Mouse (Mus musculus) midbrain, postnatal 0 days (tissue): ENCODE measurements around the gene Ntm. TPM values are rescaled to one million over a fixed set of nuclear protein-coding genes. Genes with fewer than 3 reads are reported as not detected.

Source experiments
- ATAC-seq: fragments of 200-750 bp; cut with Nextera tagmentation; 2 replicates; pipeline ENCODE4 v1.8.0; 2017; ENCODE audit warnings: moderate number of reproducible peaks, mild to moderate bottlenecking, moderate TSS enrichment, moderate library complexity; ENCODE audit not compliant: low FRiP score
- DNase-seq: peaks from one replicate; pipeline ENCODE4 v3.0.0-alpha.2; 2015; ENCODE audit warnings: low spot score
- H3K27ac ChIP-seq: fragments of 300-500 bp; sonication (generic); 2 replicates; pipeline ENCODE4 v1.5.1; 2014; ENCODE audit warnings: low read depth, mild to moderate bottlenecking, low read length, mixed read lengths
- H3K27me3 ChIP-seq: fragments of 300-500 bp; sonication (generic); 2 replicates; pipeline ENCODE4 v1.6.1; 2014; ENCODE audit warnings: low read length, control low read depth, mixed read lengths; ENCODE audit not compliant: insufficient read depth
- H3K36me3 ChIP-seq: fragments of 300-500 bp; sonication (generic); 2 replicates; pipeline ENCODE4 v1.6.1; 2014; ENCODE audit warnings: low read length, control low read depth, mixed read lengths; ENCODE audit not compliant: insufficient read depth
- H3K4me1 ChIP-seq: fragments of 300-500 bp; sonication (generic); 2 replicates; pipeline ENCODE4 v1.6.1; 2014; ENCODE audit warnings: mild to moderate bottlenecking, control low read depth, antibody characterized with exemption, low read length, mixed read lengths; ENCODE audit not compliant: insufficient read depth
- H3K4me2 ChIP-seq: fragments of 300-500 bp; sonication (generic); 2 replicates; pipeline ENCODE4 v1.6.1; 2014; ENCODE audit warnings: low read depth, mild to moderate bottlenecking, low read length, mixed read lengths; ENCODE audit not compliant: poor library complexity, severe bottlenecking
- H3K4me3 ChIP-seq: fragments of 300-500 bp; sonication (generic); 2 replicates; pipeline ENCODE4 v1.5.1; 2014; ENCODE audit warnings: low read depth, mild to moderate bottlenecking, low read length, moderate library complexity
- H3K9ac ChIP-seq: fragments of 300-500 bp; sonication (generic); replicated peaks from 2 replicates; pipeline ENCODE4 v1.6.1; 2014; ENCODE audit warnings: mild to moderate bottlenecking, low read length, moderate library complexity, mixed read lengths; ENCODE audit not compliant: poor library complexity, severe bottlenecking
- H3K9me3 ChIP-seq: fragments of 300-500 bp; sonication (generic); 2 replicates; pipeline ENCODE4 v1.6.1; 2016; ENCODE audit warnings: low read length, control low read depth
- CTCF ChIP-seq: IDR thresholded peaks from 2 replicates; pipeline ENCODE4 v1.5.1; 2016; ENCODE audit warnings: antibody characterized with exemption, mild to moderate bottlenecking
- WGBS: fragments of 180-500 bp; shearing (Covaris S2); extraction: QIAGEN DNeasy Blood & Tissue Kit; methylation state at CpG from one replicate; pipeline ENCODE4 v1.1.7; 2014; 5-methylcytosine and 5-hydroxymethylcytosine counted together
- polyA plus RNA-seq: library from polyadenylated mRNA; unstranded; fragments of >200 nt; fragmentation: Nextera tagmentation; extraction: Ambion mirVana; gene quantifications from 2 replicates; pipeline ENCODE4 v1.2.1, GENCODE M21; 2015
- total RNA-seq: library from RNA; depleted of rRNA; stranded (reverse); fragments of >200 nt; gene quantifications from 2 replicates; pipeline ENCODE4 v1.2.3, GENCODE M21; 2014

Gene Ntm
- total and polyA plus RNA-seq, 2 experiments from 2014 or later, result 244 to 322 TPM

DNA sequence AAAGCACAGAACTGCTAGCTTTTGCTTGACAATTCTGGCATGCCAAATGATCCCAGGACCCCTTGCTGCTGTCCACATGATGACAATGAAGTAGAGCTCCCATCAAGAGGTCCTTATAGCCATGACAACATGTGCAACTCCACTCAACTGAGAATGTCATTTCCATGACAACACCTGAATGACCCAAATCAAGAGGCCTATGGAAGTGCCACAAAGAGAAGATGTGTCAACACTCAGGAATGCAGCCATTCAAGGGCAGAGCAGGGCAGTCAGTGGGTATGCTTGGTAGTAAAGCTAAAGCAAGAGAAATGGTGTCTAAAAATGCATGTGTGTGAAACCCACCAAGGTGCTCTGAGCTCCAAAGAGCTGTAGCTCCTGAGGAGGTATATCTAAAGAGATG, 870.5 kb downstream of the Ntm start:
- DNase-seq (no peak), ATAC-seq (no peak)
- no peak overlapping the region for H3K4me2 ChIP-seq

DNA sequence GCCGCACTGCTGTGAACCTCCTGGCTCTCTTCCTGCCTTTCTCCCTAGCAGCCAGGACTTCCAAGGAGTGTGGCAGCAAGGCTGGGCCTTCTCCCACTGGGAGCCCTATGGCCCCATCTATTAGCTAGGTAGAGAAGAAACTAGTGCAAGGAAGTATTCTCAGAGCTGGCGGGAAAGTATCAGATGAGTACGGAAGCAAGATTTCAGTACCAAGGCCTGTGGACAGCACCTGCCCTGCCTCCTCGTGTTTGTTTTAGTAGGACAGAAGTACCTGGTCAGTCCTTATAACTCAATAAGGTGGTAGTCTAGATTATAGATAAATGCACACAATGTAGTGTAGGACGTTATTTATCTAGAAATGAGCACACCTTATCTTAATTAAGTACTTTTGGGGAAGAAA, 874.3 kb downstream of the Ntm start:
- WGBS, result 62% methylated on average over 5 of the region's 5 CpGs
- Histone ChIP-seq H3K27me3 (no peaks in the 10 kb centered on the region), H3K4me2 (no peak overlapping the region), H3K4me1 (no peaks in the 10 kb centered on the region; the same call in 1 of the 2 replicates), H3K9ac (no peak overlapping the region), H3K4me3 (no peak overlapping the region), H3K36me3 (no peaks in the 10 kb centered on the region), H3K27ac (no peak overlapping the region), H3K9me3 (no peaks in the 10 kb centered on the region)
- no peak for DNase-seq
- no peak for TF ChIP-seq CTCF
- ATAC-seq, result no peak

More for the DNA sequence above, 870.5 kb downstream of the Ntm start:
- Histone ChIP-seq H3K4me1 (no peaks in the 10 kb centered on the region; the same call in 1 of the 2 replicates), H3K4me3 (no peak overlapping the region), H3K9ac (no peak overlapping the region), H3K27me3 (no peaks in the 10 kb centered on the region), H3K36me3 (no peaks in the 10 kb centered on the region), H3K9me3 (no peaks in the 10 kb centered on the region), H3K27ac (no peak overlapping the region)
- no peak for TF ChIP-seq CTCF

DNA sequence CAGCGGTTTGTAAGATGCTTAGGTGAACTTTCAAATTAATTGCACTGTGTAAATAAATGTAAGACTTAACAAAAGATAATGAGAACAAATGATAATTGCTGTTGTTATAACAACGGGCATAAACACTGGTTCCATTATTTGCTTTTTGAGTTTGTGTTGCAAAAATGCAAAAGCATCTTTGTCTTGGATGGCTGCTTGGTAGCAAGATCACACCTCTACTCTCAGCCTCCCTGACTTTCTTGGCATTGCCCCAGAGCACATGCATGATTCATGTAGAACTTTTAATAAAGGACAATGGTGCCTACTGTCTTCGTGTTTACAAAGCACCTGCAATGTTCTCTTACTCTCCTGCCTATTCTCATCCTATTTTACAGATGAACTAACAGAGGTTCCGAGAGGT, 875.3 kb downstream of the Ntm start:
- no peak for TF ChIP-seq CTCF
- Histone ChIP-seq H3K4me3 (no peak overlapping the region), H3K4me1 (no peaks in the 10 kb centered on the region; the same call in 1 of the 2 replicates), H3K36me3 (no peaks in the 10 kb centered on the region), H3K4me2 (no peak overlapping the region), H3K9ac (no peak overlapping the region), H3K27me3 (no peaks in the 10 kb centered on the region), H3K9me3 (no peaks in the 10 kb centered on the region), H3K27ac (no peak overlapping the region)
- DNase-seq, result no peak
- 51% methylated on average over 4 of the region's 4 CpGs for WGBS
- ATAC-seq, result no peak

DNA sequence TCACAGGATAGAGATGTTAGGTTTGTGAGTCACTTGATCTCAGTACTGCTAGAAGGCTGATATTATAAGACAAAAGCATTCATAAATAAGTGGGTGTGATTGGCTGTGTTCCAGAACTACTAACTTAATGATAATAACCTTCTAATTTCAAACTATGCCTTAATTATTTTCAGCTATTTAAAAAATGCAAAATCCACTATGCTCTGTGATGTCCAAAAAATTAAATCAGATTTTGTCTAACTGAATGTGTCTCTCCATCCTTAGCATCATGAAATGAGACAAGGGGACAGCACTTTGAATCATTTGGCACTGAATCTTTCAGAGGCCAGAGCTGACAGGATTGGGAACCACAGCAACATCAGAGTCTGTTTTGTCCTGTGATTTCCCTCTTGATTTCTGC, 875.8 kb downstream of the Ntm start:
- Histone ChIP-seq H3K4me3 (no peak overlapping the region), H3K4me2 (no peak overlapping the region), H3K9me3 (no peaks in the 10 kb centered on the region), H3K27ac (no peak overlapping the region), H3K4me1 (no peaks in the 10 kb centered on the region; the same call in none of the 2 replicates), H3K9ac (no peak overlapping the region), H3K27me3 (no peaks in the 10 kb centered on the region), H3K36me3 (no peaks in the 10 kb centered on the region)
- ATAC-seq, result no peak
- no peak for TF ChIP-seq CTCF
- DNase-seq, result no peak

DNA sequence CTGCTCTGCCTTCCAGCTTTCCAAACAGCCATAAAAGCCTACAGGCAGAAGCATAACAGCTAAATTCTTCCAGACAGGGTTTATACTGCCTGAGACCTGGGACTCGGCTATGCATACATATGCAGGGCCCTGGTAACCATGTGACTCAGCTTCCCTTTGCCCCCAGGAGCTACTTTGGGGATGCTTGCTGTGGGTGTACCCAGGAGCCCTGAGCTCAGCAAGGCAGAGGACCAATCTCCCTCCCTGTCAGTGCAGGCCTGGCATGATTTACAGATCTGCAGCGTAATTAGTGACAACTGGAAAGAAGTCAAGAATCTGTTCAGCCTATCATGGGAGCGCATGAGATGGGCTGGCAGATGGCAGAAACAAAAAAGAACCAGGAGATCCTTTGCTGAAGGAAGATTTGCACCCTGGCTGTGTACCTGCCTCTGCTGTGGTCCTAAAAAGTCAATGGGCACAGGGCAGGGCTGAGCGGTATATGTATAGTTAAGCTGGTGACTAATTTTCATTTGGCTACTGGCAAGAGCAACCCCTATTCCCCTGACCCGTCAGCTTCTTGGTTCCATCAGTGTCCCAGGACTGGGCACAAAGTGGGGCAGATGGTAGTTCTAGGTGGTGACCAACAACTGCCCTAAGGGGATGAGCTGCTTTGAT, 886.9 kb downstream of the Ntm start:
- H3K9ac ChIP-seq, result no peak overlapping the region
- DNase-seq (peak; percentile 62), ATAC-seq (no peak)
- 73% methylated on average over 5 of the region's 5 CpGs for WGBS
- H3K27me3 ChIP-seq, result no peaks in the 10 kb centered on the region
- no peak for TF ChIP-seq CTCF
- H3K4me2 ChIP-seq, result no peak overlapping the region
- no peaks in the 10 kb centered on the region for H3K36me3 ChIP-seq
- H3K27ac ChIP-seq, result no peak overlapping the region
- no peaks in the 10 kb centered on the region for H3K9me3 ChIP-seq
- peaks cover 7% of the 10 kb centered on the region; the same call in 1 of the 2 replicates for H3K4me1 ChIP-seq
- no peak overlapping the region for H3K4me3 ChIP-seq

DNA sequence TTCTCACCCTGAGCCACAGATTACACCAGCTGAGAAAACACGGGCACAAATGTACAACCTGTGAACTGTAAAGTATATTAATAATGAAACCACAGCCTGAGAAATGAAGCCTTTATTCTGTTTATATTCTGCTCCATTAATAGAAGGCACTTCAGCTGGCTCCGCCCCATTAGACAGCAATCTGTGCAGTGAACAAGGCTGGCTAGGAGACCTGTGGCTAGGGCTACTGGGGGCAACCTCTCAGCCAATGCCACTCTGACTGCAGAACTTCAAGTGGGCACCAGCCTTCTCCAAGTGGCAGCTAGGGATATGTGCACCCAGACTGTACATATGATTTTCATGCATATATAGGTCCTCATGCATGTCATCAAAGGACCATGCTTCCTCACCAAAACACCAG, 887.7 kb downstream of the Ntm start:
- Histone ChIP-seq H3K4me3 (no peak overlapping the region), H3K27ac (no peak overlapping the region), H3K4me1 (peaks cover 7% of the 10 kb centered on the region; the same call in 1 of the 2 replicates), H3K9ac (no peak overlapping the region), H3K27me3 (no peaks in the 10 kb centered on the region), H3K4me2 (no peak overlapping the region), H3K9me3 (no peaks in the 10 kb centered on the region), H3K36me3 (no peaks in the 10 kb centered on the region)
- DNase-seq (no peak), ATAC-seq (no peak; the same call in 1 of the 2 replicates)
- TF ChIP-seq CTCF, result no peak
- WGBS, result 70% methylated on average over 2 of the region's 2 CpGs
